Mouse (Mus musculus) hindbrain, embryonic 14.5 days (tissue): ENCODE measurements around the gene Dbp. TPM values are rescaled to one million over a fixed set of nuclear protein-coding genes. Genes with fewer than 3 reads are reported as not detected.
"Not testable (repeated sequence)": the region's sequence is repeated elsewhere in the genome, so short reads cannot be mapped to it uniquely, and the experiment has no call there.

Experiments used
- ATAC-seq: fragments of 200-750 bp; cut with Nextera tagmentation; 2 replicates; pipeline ENCODE4 v1.8.0; 2017; ENCODE audit warnings: moderate number of reproducible peaks, mild to moderate bottlenecking, moderate TSS enrichment, moderate library complexity; ENCODE audit not compliant: low FRiP score
- DNase-seq: peaks from one replicate; pipeline ENCODE4 v3.0.0-alpha.2; 2015; ENCODE audit warnings: low spot score
- H3K27ac ChIP-seq: fragments of 300-500 bp; sonication (generic); 2 replicates; pipeline ENCODE4 v1.5.1; 2014; ENCODE audit warnings: mild to moderate bottlenecking, moderate library complexity
- H3K27me3 ChIP-seq: fragments of 300-500 bp; sonication (generic); 2 replicates; pipeline ENCODE4 v1.6.1; 2014; ENCODE audit warnings: mild to moderate bottlenecking, low read length, mixed read lengths; ENCODE audit not compliant: control insufficient read depth, insufficient read depth
- H3K36me3 ChIP-seq: fragments of 300-500 bp; sonication (generic); replicated peaks from 2 replicates; pipeline ENCODE4 v1.6.1; 2014; ENCODE audit not compliant: control insufficient read depth, insufficient read depth
- H3K4me1 ChIP-seq: fragments of 300-500 bp; sonication (generic); replicated peaks from 2 replicates; pipeline ENCODE4 v1.6.1; 2014; ENCODE audit warnings: antibody characterized with exemption, low read length, mixed read lengths; ENCODE audit not compliant: control insufficient read depth, insufficient read depth
- H3K4me2 ChIP-seq: fragments of 300-500 bp; sonication (generic); replicated peaks from 2 replicates; pipeline ENCODE4 v1.6.1; 2014; ENCODE audit warnings: mild to moderate bottlenecking, moderate library complexity
- H3K4me3 ChIP-seq: fragments of 300-500 bp; sonication (generic); replicated peaks from 2 replicates; pipeline ENCODE4 v1.5.1; 2014; ENCODE audit warnings: mild to moderate bottlenecking, low read length
- H3K9ac ChIP-seq: fragments of 300-500 bp; sonication (generic); 2 replicates; pipeline ENCODE4 v1.6.1; 2014
- H3K9me3 ChIP-seq: fragments of 300-500 bp; sonication (generic); 2 replicates; pipeline ENCODE4 v1.6.1; 2016; ENCODE audit warnings: low read length; ENCODE audit not compliant: control insufficient read depth
- WGBS: fragments of 180-500 bp; shearing (Covaris S2); extraction: QIAGEN DNeasy Blood & Tissue Kit; methylation state at CpG from one replicate; pipeline ENCODE4 v1.1.7; 2014; 5-methylcytosine and 5-hydroxymethylcytosine counted together
- polyA plus RNA-seq: library from polyadenylated mRNA; unstranded; fragments of >200 nt; fragmentation: Nextera tagmentation; extraction: Ambion mirVana; gene quantifications from 2 replicates; pipeline ENCODE4 v1.2.1, GENCODE M21; 2014

Dbp gene
- 3.5 and 3.9 TPM in 2 replicates for polyA plus RNA-seq

DNA sequence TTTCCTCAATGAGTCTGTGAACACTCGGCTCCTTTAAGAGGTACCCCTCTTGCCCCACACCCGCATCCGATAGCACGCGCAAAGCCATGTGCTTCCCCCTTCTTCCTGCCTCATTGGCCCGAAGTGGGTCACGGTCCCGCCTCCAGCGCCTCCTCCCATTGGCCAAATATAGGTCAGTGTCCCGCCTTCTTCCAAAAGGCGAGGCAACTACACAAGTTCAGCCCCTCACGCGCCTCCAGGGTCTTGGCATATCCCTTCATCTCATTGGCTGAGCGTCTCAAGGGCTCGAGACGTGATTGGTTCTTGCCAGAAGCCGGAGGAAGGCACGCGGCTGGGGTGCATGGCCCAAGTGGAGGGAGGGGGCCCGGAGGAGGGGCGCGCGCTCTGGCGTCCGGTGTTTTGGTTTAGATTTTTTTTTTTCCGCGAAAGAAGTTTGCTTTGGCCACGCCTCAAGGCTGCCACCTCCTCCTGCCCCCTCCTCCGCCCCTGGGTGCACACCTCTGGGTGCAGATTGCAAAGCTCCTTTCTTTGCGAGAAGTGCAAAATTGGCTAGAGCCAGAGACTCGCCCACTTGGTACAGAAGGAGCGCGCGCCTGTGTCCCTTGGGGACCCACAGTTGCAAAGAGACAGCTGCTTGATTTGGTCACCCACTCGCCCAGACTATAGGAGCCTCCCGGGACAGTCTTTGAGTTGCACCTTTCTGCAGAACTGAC lies at the start of gene Dbp:
TSS of gene Dbp (plus strand) at position 359 of the 713 bp plus-strand sequence.
- H3K4me2 ChIP-seq: peak within 1 kb of the TSS; percentile 94
- peak within 1 kb of the TSS; percentile 81 for H3K27ac ChIP-seq
- peak within 1 kb of the TSS; percentile 53 for H3K9ac ChIP-seq
- no peaks in the 10 kb centered on the region for H3K27me3 ChIP-seq
- peak within 1 kb of the TSS; percentile 52 for H3K4me3 ChIP-seq
- peak; percentile 97 for DNase-seq
- H3K9me3 ChIP-seq: no peaks in the 10 kb centered on the region
- WGBS: under 1% methylated on average over 36 of the region's 36 CpGs
- ATAC-seq: peak; percentile 88
- H3K36me3 ChIP-seq: 0 out of 2 replicates have a peak, but pooled peaks cover 2% of the 10 kb centered on the region
- peaks cover 65% of the 10 kb centered on the region for H3K4me1 ChIP-seq

- Histone ChIP-seq H3K4me3 (no peak overlapping the region), H3K4me2 (no peak overlapping the region), H3K9me3 (no peaks in the 10 kb centered on the region), H3K36me3 (no peaks in the 10 kb centered on the region), H3K9ac (no peak overlapping the region), H3K27ac (no peak overlapping the region), H3K4me1 (no peaks in the 10 kb centered on the region), H3K27me3 (no peaks in the 10 kb centered on the region)
- no peak for DNase-seq
- 85% methylated on average over 11 of the region's 11 CpGs for WGBS
- ATAC-seq: no peak
These were observed 44.0 kb upstream of the Dbp start for GRCm38 (mm10) chr7:45660746-45661478.

DNA sequence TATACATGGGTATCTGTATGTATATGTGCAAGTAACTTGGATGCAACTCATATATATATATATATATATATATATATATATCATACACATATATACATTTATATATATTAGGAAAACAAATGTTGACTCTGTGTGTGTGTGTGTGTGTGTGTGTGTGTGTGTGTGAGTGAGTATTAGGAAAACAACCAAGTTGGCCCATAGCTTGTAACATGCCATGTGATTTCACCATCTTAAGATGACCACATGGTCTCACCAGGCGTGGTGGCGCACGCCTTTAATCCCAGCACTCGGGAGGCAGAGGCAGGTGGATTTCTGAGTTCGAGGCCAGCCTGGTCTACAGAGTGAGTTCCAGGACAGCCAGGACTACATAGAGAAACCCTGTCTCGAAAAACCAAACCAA lies 43.2 kb upstream of the Dbp start:
- DNase-seq, H3K4me3 ChIP-seq: not testable (repeated sequence)

DNA sequence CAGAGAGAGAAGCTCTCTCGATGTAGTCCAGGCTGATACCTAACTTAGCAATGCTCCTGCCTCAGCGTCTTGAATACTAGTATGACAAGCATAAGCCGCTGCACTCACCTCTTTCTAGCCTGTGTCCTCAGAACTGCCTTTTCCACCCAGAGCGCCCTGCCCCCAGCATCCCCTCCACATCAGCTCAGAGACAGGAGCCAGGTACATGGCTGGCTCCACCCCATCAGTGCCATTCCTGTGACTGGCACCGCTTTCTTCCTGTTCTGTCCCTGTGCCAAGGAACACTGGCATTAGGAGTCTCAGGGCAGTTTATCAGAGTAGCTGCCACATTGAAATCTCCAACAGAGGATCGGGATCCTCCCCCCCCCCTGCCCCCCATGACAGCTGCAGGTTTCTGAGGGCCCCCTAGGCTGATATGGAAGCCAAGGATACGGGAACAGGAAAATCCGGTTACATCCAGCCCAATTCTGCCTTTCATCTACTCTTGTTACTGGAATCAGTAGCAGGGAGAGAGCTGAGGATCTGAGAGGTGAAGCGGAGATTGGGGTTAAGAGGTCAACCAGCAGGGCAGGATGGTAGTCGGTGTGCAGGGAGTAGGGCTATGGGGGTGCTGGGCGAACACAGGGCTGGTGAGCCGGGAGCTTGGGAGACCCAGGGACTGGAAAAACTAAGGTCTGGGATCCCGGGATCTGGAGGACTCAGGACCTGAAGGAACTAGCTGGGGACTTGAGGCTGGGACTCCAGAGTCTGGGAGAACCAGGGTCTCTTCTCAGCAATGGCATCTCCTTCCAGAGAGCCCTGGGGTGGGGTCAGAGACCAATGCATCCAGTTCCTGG lies 39.4 kb upstream of the Dbp start:
- H3K36me3 ChIP-seq: no peaks in the 10 kb centered on the region
- no peaks in the 10 kb centered on the region for H3K27me3 ChIP-seq
- no peak for DNase-seq
- no peak overlapping the region for H3K4me3 ChIP-seq
- no peak overlapping the region for H3K4me2 ChIP-seq
- H3K27ac ChIP-seq: no peak overlapping the region
- ATAC-seq: no peak
- no peaks in the 10 kb centered on the region for H3K9me3 ChIP-seq
- no peaks in the 10 kb centered on the region for H3K4me1 ChIP-seq
- H3K9ac ChIP-seq: no peak overlapping the region
- WGBS: 69% methylated on average over 13 of the region's 13 CpGs

More for the DNA sequence above, 43.2 kb upstream of the Dbp start:
- not testable (repeated sequence) for H3K4me1 ChIP-seq, H3K27ac ChIP-seq, H3K36me3 ChIP-seq, H3K4me2 ChIP-seq, H3K9me3 ChIP-seq, H3K9ac ChIP-seq, ATAC-seq, H3K27me3 ChIP-seq
- 85% methylated on average over 6 of the region's 6 CpGs for WGBS

GRCm38 (mm10) chr7:45666161-45666560 lies 38.7 kb upstream of the Dbp start, which contains the start of gene Fut2:
Gene Fut2, minus strand, starts transcription at chr7:45666394.
- Histone ChIP-seq H3K9ac (no peak within 1 kb of the TSS), H3K4me2 (no peak within 1 kb of the TSS), H3K9me3 (no peaks in the 10 kb centered on the region), H3K36me3 (no peaks in the 10 kb centered on the region), H3K27ac (no peak within 1 kb of the TSS), H3K4me1 (no peaks in the 10 kb centered on the region), H3K4me3 (no peak within 1 kb of the TSS), H3K27me3 (no peaks in the 10 kb centered on the region)
- ATAC-seq: no peak
- DNase-seq: no peak
- WGBS: 82% methylated on average over 7 of the region's 7 CpGs

DNA sequence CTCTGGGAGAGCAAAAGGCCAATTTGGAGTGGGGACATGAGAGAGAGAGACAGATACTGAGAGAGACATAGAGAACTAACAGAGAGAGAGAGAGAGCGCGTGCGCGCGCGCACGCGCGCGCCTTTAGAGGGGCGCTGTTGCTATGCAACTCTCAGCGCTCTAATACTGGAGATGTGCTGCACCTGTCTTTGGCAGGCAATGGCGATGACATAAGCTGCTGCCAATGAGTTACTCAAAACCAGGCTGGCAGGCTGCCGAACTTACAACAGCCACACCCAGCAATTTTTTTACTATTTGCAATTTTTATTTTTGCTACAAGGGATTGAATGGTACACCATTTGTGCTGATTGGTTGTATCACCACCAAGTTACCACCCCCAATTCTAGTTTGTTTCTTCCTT lies 37.1 kb upstream of the Dbp start:
- Histone ChIP-seq H3K4me2 (no peak overlapping the region), H3K27me3 (no peaks in the 10 kb centered on the region), H3K9ac (no peak overlapping the region), H3K27ac (no peak overlapping the region), H3K36me3 (no peaks in the 10 kb centered on the region), H3K4me3 (no peak overlapping the region), H3K4me1 (no peaks in the 10 kb centered on the region), H3K9me3 (no peaks in the 10 kb centered on the region)
- DNase-seq: no peak
- WGBS: 78% methylated on average over 14 of the region's 14 CpGs
- ATAC-seq: no peak

DNA sequence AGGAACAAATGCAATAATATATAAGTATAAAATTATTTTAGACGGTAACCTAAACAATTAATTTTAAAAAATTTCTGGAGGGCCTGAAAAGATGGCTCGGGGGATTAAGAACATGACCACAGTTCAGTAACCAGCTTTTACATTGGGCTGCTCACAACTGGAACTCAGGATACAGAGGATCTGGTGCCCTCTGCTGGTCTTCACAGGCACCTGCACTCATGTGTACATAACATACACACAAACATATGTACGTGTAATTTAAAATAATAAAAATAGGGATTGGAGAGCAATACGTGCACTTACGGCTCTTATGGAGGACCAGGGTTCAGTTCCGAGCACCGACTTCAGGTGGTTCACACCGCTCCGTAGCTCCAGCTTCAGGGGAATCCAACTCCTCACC lies 36.0 kb upstream of the Dbp start:
- Histone ChIP-seq H3K4me3 (no peak overlapping the region), H3K27me3 (no peaks in the 10 kb centered on the region), H3K9ac (no peak overlapping the region), H3K4me1 (no peaks in the 10 kb centered on the region), H3K27ac (no peak overlapping the region), H3K36me3 (no peaks in the 10 kb centered on the region), H3K4me2 (no peak overlapping the region), H3K9me3 (no peaks in the 10 kb centered on the region)
- 94% methylated on average over 9 of the region's 9 CpGs for WGBS
- no peak for ATAC-seq
- DNase-seq: no peak

GRCm38 (mm10) chr7:45677627-45678295 lies 27.1 kb upstream of the Dbp start:
- Histone ChIP-seq H3K9me3 (no peaks in the 10 kb centered on the region), H3K27ac (no peak overlapping the region), H3K9ac (no peak overlapping the region), H3K27me3 (no peaks in the 10 kb centered on the region), H3K4me2 (no peak overlapping the region), H3K36me3 (no peaks in the 10 kb centered on the region), H3K4me3 (no peak overlapping the region), H3K4me1 (no peaks in the 10 kb centered on the region)
- DNase-seq: no peak
- 78% methylated on average over 7 of the region's 7 CpGs for WGBS
- no peak for ATAC-seq
